Mouse (Mus musculus): ENCODE results near the gene Atad2b. TPM values are rescaled to one million over a fixed set of nuclear protein-coding genes. Genes with fewer than 3 reads are reported as not detected.
A peak's percentile ranks its signal among the peaks of the same experiment; 100 is the strongest.

The Atad2b gene
- polyA plus RNA-seq, 1 experiment from 2014 or later = 16.5 TPM

DNA sequence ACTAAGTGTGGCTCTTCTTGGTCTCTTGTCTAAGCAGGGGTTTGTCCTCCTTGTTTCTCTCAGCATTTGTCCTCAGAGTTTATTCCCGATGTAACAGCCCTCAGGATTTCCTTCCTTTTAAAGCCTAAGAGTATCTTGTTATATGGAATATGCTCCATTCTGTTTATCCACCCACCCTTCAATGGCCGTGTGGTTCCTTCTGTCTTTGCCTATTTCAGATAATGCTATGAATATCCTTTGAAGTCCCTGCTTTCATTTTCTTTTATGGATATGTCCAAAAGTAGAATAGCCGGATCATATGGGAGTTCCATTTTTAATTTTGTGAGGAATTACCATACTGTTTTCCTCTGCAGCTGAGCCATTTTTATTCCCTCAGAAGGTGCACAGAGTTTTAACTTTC is 153.0 kb downstream of the Atad2b start:
- ATAC-seq (replicated peaks; ENCODE audit: low FRiP score, low TSS enrichment, low read depth) (no peak), DNase-seq (ENCODE audit: low spot score) (no peak)
- peaks cover 2% of the 10 kb centered on the region; the same call in 1 of the 2 replicates for H3K9me3 ChIP-seq (ENCODE audit: control insufficient read depth, low read length)
- no peak overlapping the region for H3K4me2 ChIP-seq (ENCODE audit: low read length)
- WGBS = 78% methylated on average over 3 of the region's 3 CpGs
- H3K4me1 ChIP-seq (replicated peaks; ENCODE audit: control insufficient read depth, insufficient read depth, low read length) = no peaks in the 10 kb centered on the region
- no peak overlapping the region for H3K27ac ChIP-seq (ENCODE audit: low read depth)
- H3K9ac ChIP-seq (ENCODE audit: low read length) = no peak overlapping the region
- H3K27me3 ChIP-seq (replicated peaks; ENCODE audit: control insufficient read depth, insufficient read depth, low read length) = no peaks in the 10 kb centered on the region
- H3K4me3 ChIP-seq (ENCODE audit: low read depth, low read length) = no peak overlapping the region
- H3K36me3 ChIP-seq (ENCODE audit: control insufficient read depth, insufficient read depth, low read length) = no peaks in the 10 kb centered on the region

DNA sequence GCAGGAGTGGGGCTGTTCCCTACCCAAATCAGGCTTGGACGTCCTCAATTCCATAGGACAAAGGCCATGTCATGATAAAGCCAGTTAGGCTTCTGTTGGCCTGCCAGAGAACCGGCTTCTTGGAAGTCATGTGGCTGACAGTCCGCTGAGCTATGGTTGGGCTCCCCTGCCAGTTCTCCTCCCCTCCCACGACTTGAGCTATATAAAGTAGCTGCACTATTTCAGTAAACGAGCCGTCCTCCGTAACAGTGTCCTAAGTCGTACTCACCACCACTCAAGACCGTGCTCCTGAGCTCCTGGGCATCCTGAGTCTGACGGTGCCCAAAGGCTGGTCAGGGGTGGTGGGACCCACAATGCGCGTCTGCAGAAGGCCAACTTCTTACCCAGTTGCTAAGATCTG is 156.0 kb downstream of the Atad2b start:
- 81% methylated on average over 12 of the region's 12 CpGs for WGBS

DNA sequence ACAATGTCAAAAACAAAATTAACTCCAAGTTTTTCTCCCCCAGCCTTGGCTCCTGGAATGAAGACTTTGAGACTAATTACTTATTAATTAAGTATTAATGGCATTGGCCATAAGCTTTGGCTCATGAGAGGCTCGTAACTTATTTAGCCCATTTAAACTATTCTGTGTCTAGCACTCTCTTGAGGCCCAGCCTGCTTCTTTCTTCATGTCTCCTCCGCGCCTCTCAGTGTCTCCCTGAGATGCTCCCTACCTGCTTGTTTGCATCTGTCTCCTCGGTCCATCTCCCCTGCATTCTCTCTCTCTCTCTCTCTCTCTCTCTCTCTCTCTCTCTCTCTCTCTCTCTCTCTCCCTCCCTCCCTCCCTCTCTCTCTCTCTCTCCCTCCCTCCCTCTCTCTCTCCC is 164.3 kb downstream of the Atad2b start:
- Histone ChIP-seq H3K36me3 (ENCODE audit: control insufficient read depth, insufficient read depth, low read length) (peaks cover 20% of the 10 kb centered on the region; the same call in 1 of the 2 replicates), H3K4me2 (ENCODE audit: low read length) (no peak overlapping the region), H3K4me1 (replicated peaks; ENCODE audit: control insufficient read depth, insufficient read depth, low read length) (no peaks in the 10 kb centered on the region), H3K27ac (ENCODE audit: low read depth) (no peak overlapping the region), H3K9ac (ENCODE audit: low read length) (no peak overlapping the region), H3K27me3 (replicated peaks; ENCODE audit: control insufficient read depth, insufficient read depth, low read length) (no peaks in the 10 kb centered on the region), H3K9me3 (ENCODE audit: control insufficient read depth, low read length) (no peaks in the 10 kb centered on the region), H3K4me3 (ENCODE audit: low read depth, low read length) (no peak overlapping the region)
- 89% methylated on average over 4 of the region's 4 CpGs for WGBS
- ATAC-seq (replicated peaks; ENCODE audit: low FRiP score, low TSS enrichment, low read depth) = no peak
- DNase-seq (ENCODE audit: low spot score) = no peak

More for the DNA sequence above, 156.0 kb downstream of the Atad2b start:
- no peak overlapping the region for H3K27ac ChIP-seq (ENCODE audit: low read depth)
- H3K27me3 ChIP-seq (replicated peaks; ENCODE audit: control insufficient read depth, insufficient read depth, low read length) = no peaks in the 10 kb centered on the region
- no peak overlapping the region for H3K9ac ChIP-seq (ENCODE audit: low read length)
- DNase-seq (ENCODE audit: low spot score) = no peak
- H3K4me1 ChIP-seq (replicated peaks; ENCODE audit: control insufficient read depth, insufficient read depth, low read length) = no peaks in the 10 kb centered on the region
- no peak overlapping the region for H3K4me2 ChIP-seq (ENCODE audit: low read length)
- H3K36me3 ChIP-seq (ENCODE audit: control insufficient read depth, insufficient read depth, low read length) = no peaks in the 10 kb centered on the region
- no peak for ATAC-seq (replicated peaks; ENCODE audit: low FRiP score, low TSS enrichment, low read depth)
- H3K9me3 ChIP-seq (ENCODE audit: control insufficient read depth, low read length) = peaks cover 2% of the 10 kb centered on the region; the same call in 1 of the 2 replicates
- no peak overlapping the region for H3K4me3 ChIP-seq (ENCODE audit: low read depth, low read length)

DNA sequence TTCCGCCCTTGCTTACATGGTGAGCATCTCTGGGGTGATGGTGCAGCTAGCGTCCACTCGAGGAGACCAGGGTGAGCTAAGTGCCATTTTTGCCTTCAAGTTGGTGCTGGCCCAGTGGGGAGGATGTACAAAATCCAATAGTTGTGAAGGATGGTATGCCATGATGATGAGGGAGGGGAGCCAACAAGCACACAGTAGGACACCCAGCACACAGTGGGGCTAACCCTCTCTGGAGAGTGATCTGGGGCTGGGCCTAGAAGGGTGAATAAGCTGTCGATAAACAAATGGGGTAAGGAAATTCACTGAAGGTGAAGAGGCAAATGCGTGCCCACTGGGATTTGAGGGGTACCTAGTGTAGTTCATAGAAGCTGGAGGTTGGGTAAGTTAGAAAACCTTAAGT is 167.6 kb downstream of the Atad2b start:
- no peak overlapping the region for H3K27ac ChIP-seq (ENCODE audit: low read depth)
- H3K9ac ChIP-seq (ENCODE audit: low read length) = no peak overlapping the region
- H3K4me1 ChIP-seq (replicated peaks; ENCODE audit: control insufficient read depth, insufficient read depth, low read length) = peaks cover 13% of the 10 kb centered on the region
- DNase-seq (ENCODE audit: low spot score) = no peak
- 94% methylated on average over 5 of the region's 5 CpGs for WGBS
- ATAC-seq (replicated peaks; ENCODE audit: low FRiP score, low TSS enrichment, low read depth) = no peak
- no peak overlapping the region for H3K4me3 ChIP-seq (ENCODE audit: low read depth, low read length)
- no peaks in the 10 kb centered on the region for H3K27me3 ChIP-seq (replicated peaks; ENCODE audit: control insufficient read depth, insufficient read depth, low read length)
- H3K36me3 ChIP-seq (ENCODE audit: control insufficient read depth, insufficient read depth, low read length) = peaks cover 20% of the 10 kb centered on the region; the same call in 1 of the 2 replicates
- H3K4me2 ChIP-seq (ENCODE audit: low read length) = no peak overlapping the region
- H3K9me3 ChIP-seq (ENCODE audit: control insufficient read depth, low read length) = no peaks in the 10 kb centered on the region

DNA sequence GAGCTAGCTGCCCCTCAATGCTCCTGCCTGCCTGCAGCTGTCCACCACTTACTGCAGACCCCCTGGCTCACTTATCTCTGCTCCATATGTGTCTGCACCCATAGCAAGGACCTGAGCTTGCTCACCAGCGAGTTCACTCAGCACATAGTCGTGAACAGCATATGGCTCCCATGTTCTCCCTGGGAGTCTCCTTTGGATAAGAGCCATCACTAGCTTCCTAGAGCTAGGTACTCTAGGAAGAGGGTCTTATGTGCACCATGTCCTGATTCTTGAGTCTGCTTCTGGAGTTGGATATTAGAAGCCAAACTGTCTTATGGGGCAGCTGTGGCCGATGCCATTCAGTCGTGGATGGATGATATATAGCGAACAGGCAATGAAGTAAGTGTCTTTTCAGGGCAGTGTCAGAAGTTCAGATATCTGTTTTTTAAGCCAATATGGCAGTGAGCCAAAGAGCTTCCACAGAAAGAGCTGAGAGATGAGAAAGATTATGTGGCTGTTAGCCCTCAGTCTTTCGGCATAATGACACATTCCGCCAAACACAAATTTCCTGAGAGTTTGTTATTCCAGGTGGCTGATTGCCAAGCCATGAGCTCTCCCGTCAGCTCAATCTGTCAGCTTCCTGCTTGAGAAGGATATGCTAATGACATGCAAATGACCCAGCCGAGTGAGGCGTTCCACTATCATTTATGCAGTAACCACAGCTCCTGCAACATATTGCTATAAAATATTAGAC is 170.8 kb downstream of the Atad2b start:
- Histone ChIP-seq H3K4me2 (ENCODE audit: low read length) (peak overlapping the region; percentile 27), H3K9ac (ENCODE audit: low read length) (no peak overlapping the region), H3K27me3 (replicated peaks; ENCODE audit: control insufficient read depth, insufficient read depth, low read length) (no peaks in the 10 kb centered on the region), H3K36me3 (ENCODE audit: control insufficient read depth, insufficient read depth, low read length) (peaks cover 30% of the 10 kb centered on the region; the same call in 1 of the 2 replicates), H3K9me3 (ENCODE audit: control insufficient read depth, low read length) (no peaks in the 10 kb centered on the region), H3K4me1 (replicated peaks; ENCODE audit: control insufficient read depth, insufficient read depth, low read length) (peaks cover 13% of the 10 kb centered on the region), H3K27ac (ENCODE audit: low read depth) (peak overlapping the region; percentile 47), H3K4me3 (ENCODE audit: low read depth, low read length) (no peak overlapping the region)
- peak; percentile 69 for DNase-seq (ENCODE audit: low spot score)
- peak; percentile 33 for ATAC-seq (replicated peaks; ENCODE audit: low FRiP score, low TSS enrichment, low read depth)
- WGBS = 22% methylated on average over 10 of the region's 10 CpGs

DNA sequence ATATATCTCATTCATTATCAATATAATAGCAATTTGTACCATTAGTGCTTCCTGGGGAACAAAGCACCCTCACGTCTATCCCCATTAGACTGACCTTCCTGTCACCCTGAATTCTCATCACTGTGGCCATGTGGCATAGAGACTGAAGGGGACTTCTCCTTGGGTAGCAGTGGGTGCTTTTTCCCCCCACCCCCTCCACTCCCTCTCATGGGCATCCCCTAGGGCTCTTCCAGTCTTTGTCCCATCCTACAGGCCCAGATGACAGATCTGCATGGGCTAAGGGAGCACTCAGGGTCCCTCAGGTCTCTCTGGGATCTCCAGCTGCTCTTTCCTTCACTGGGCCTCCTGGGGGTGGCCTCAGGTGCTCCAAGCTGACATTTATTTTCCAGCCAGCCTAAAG is 171.5 kb downstream of the Atad2b start:
- H3K4me2 ChIP-seq (ENCODE audit: low read length) = no peak overlapping the region
- H3K4me3 ChIP-seq (ENCODE audit: low read depth, low read length) = no peak overlapping the region
- H3K9me3 ChIP-seq (ENCODE audit: control insufficient read depth, low read length) = no peaks in the 10 kb centered on the region
- H3K4me1 ChIP-seq (replicated peaks; ENCODE audit: control insufficient read depth, insufficient read depth, low read length) = peaks cover 13% of the 10 kb centered on the region
- peak overlapping the region; percentile 22; the same call in 1 of the 2 replicates for H3K27ac ChIP-seq (ENCODE audit: low read depth)
- H3K9ac ChIP-seq (ENCODE audit: low read length) = no peak overlapping the region
- no peaks in the 10 kb centered on the region for H3K27me3 ChIP-seq (replicated peaks; ENCODE audit: control insufficient read depth, insufficient read depth, low read length)
- no peak for DNase-seq (ENCODE audit: low spot score)
- 33% methylated on average over 1 of the region's 1 CpGs for WGBS
- peaks cover 26% of the 10 kb centered on the region; the same call in 1 of the 2 replicates for H3K36me3 ChIP-seq (ENCODE audit: control insufficient read depth, insufficient read depth, low read length)
- ATAC-seq (replicated peaks; ENCODE audit: low FRiP score, low TSS enrichment, low read depth) = no peak

Other genes starting within 250 kb of the Atad2b start
- gene Fam228a, start 178.9 kb upstream of the Atad2b start, polyA plus RNA-seq (2014; fragmentation: Nextera tagmentation; extraction: Ambion mirVana) = 0.16 and 0.17 TPM in 2 replicates
- 2.7 and 3.3 TPM in 2 replicates for gene Pfn4, start 148.3 kb upstream of the Atad2b start, polyA plus RNA-seq (2014; fragmentation: Nextera tagmentation; extraction: Ambion mirVana)
- 1.7 TPM in 2 replicates for gene Fam228b, start 148.1 kb upstream of the Atad2b start, polyA plus RNA-seq (2014; fragmentation: Nextera tagmentation; extraction: Ambion mirVana)
- gene Sf3b6, start 99.8 kb upstream of the Atad2b start, polyA plus RNA-seq (2014; fragmentation: Nextera tagmentation; extraction: Ambion mirVana) = 282 and 300 TPM in 2 replicates
- gene Fkbp1b, start 75.8 kb upstream of the Atad2b start, polyA plus RNA-seq (2014; fragmentation: Nextera tagmentation; extraction: Ambion mirVana) = 11.2 and 14.5 TPM in 2 replicates
- 14.4 and 15.0 TPM in 2 replicates for gene Wdcp, start 74.0 kb upstream of the Atad2b start, polyA plus RNA-seq (2014; fragmentation: Nextera tagmentation; extraction: Ambion mirVana)
- gene Mfsd2b, start 43.0 kb upstream of the Atad2b start, polyA plus RNA-seq (2014; fragmentation: Nextera tagmentation; extraction: Ambion mirVana) = 0.81 and 1.1 TPM in 2 replicates
- gene Ubxn2a, start 9.6 kb upstream of the Atad2b start, polyA plus RNA-seq (2014; fragmentation: Nextera tagmentation; extraction: Ambion mirVana) = 26.5 and 30.0 TPM in 2 replicates